Mouse (Mus musculus) midbrain, embryonic 14.5 days (tissue): ENCODE measurements around the gene Ctcfl. TPM values are rescaled to one million over a fixed set of nuclear protein-coding genes. Genes with fewer than 3 reads are reported as not detected.
A peak's percentile ranks its signal among the peaks of the same experiment; 100 is the strongest.
"Not testable (repeated sequence)": the region's sequence is repeated elsewhere in the genome, so short reads cannot be mapped to it uniquely, and the experiment has no call there.

Experiments used
- ATAC-seq: fragments of 200-750 bp; cut with Nextera tagmentation; 2 replicates; pipeline ENCODE4 v1.8.0; 2017; ENCODE audit warnings: moderate number of reproducible peaks, moderate library complexity; ENCODE audit not compliant: low FRiP score, low TSS enrichment
- DNase-seq: peaks from one replicate; pipeline ENCODE4 v3.0.0-alpha.2; 2015
- H3K27ac ChIP-seq: fragments of 300-500 bp; sonication (generic); replicated peaks from 2 replicates; pipeline ENCODE4 v1.5.1; 2014; ENCODE audit warnings: mild to moderate bottlenecking, low read depth, low read length, moderate library complexity
- H3K27me3 ChIP-seq: fragments of 300-500 bp; sonication (generic); 2 replicates; pipeline ENCODE4 v1.6.1; 2014; ENCODE audit warnings: low read length, control low read depth, mixed read lengths; ENCODE audit not compliant: control insufficient read depth, insufficient read depth
- H3K36me3 ChIP-seq: fragments of 300-500 bp; sonication (generic); 2 replicates; pipeline ENCODE4 v1.6.1; 2014; ENCODE audit warnings: low read length, control low read depth; ENCODE audit not compliant: control insufficient read depth, insufficient read depth
- H3K4me1 ChIP-seq: fragments of 300-500 bp; sonication (generic); 2 replicates; pipeline ENCODE4 v1.6.1; 2014; ENCODE audit warnings: mild to moderate bottlenecking, antibody characterized with exemption, low read length, control low read depth; ENCODE audit not compliant: control insufficient read depth, insufficient read depth
- H3K4me2 ChIP-seq: fragments of 300-500 bp; sonication (generic); 2 replicates; pipeline ENCODE4 v1.6.1; 2014; ENCODE audit warnings: mild to moderate bottlenecking, low read length, moderate library complexity
- H3K4me3 ChIP-seq: fragments of 300-500 bp; sonication (generic); replicated peaks from 2 replicates; pipeline ENCODE4 v1.5.1; 2014; ENCODE audit warnings: low read depth, low read length
- H3K9ac ChIP-seq: fragments of 300-500 bp; sonication (generic); replicated peaks from 2 replicates; pipeline ENCODE4 v1.6.1; 2014; ENCODE audit warnings: mild to moderate bottlenecking, low read length, moderate library complexity
- H3K9me3 ChIP-seq: fragments of 300-500 bp; sonication (generic); 2 replicates; pipeline ENCODE4 v1.6.1; 2016; ENCODE audit warnings: low read length, control low read depth, mixed read lengths; ENCODE audit not compliant: control insufficient read depth
- WGBS: fragments of 180-500 bp; shearing (Covaris S2); extraction: QIAGEN DNeasy Blood & Tissue Kit; methylation state at CpG from one replicate; pipeline ENCODE4 v1.1.7; 2014; 5-methylcytosine and 5-hydroxymethylcytosine counted together
- polyA plus RNA-seq: library from polyadenylated mRNA; unstranded; fragments of >200 nt; fragmentation: Nextera tagmentation; extraction: Ambion mirVana; gene quantifications from 2 replicates; pipeline ENCODE4 v1.2.1, GENCODE M21; 2014

The Ctcfl gene
- polyA plus RNA-seq, 1 experiment from 2014 or later: not detected

- Histone ChIP-seq H3K27me3 (no peaks in the 10 kb centered on the region), H3K9ac (no peak overlapping the region), H3K4me1 (no peaks in the 10 kb centered on the region), H3K27ac (no peak overlapping the region), H3K4me2 (no peak overlapping the region), H3K4me3 (no peak overlapping the region), H3K36me3 (no peaks in the 10 kb centered on the region), H3K9me3 (no peaks in the 10 kb centered on the region)
- 17% methylated on average over 14 of the region's 14 CpGs for WGBS
- ATAC-seq (peak; percentile 20; the same call in 1 of the 2 replicates), DNase-seq (peak; percentile 90)
These were observed 12.2 kb downstream of the Ctcfl start for GRCm38 (mm10) chr2:173106889-173107785.

- Histone ChIP-seq H3K4me2 (no peak overlapping the region), H3K4me3 (no peak overlapping the region), H3K9me3 (no peaks in the 10 kb centered on the region), H3K27ac (no peak overlapping the region), H3K36me3 (no peaks in the 10 kb centered on the region), H3K4me1 (no peaks in the 10 kb centered on the region), H3K9ac (no peak overlapping the region), H3K27me3 (no peaks in the 10 kb centered on the region)
- DNase-seq (no peak), ATAC-seq (no peak)
- WGBS: 82% methylated on average over 9 of the region's 9 CpGs
These were observed 12.9 kb downstream of the Ctcfl start for GRCm38 (mm10) chr2:173106409-173106808.

- not testable (repeated sequence) for ATAC-seq, H3K9ac ChIP-seq, DNase-seq, H3K9me3 ChIP-seq, H3K4me2 ChIP-seq, H3K36me3 ChIP-seq, H3K27me3 ChIP-seq, H3K4me3 ChIP-seq, H3K4me1 ChIP-seq, H3K27ac ChIP-seq
- WGBS: 93% methylated on average over 10 of the region's 10 CpGs
These were observed 22.0 kb downstream of the Ctcfl start for GRCm38 (mm10) chr2:173097337-173097736.

GRCm38 (mm10) chr2:173089437-173089836, 29.9 kb downstream of the Ctcfl start:
- no peaks in the 10 kb centered on the region for H3K27me3 ChIP-seq
- no peaks in the 10 kb centered on the region for H3K9me3 ChIP-seq
- no peak overlapping the region for H3K27ac ChIP-seq
- H3K4me1 ChIP-seq: no peaks in the 10 kb centered on the region
- H3K4me3 ChIP-seq: no peak overlapping the region
- H3K9ac ChIP-seq: no peak overlapping the region
- no peaks in the 10 kb centered on the region for H3K36me3 ChIP-seq
- no peak overlapping the region for H3K4me2 ChIP-seq
- DNase-seq (peak; percentile 91), ATAC-seq (no peak)
- 15% methylated on average over 6 of the region's 6 CpGs for WGBS

- no peak for ATAC-seq
- H3K9ac ChIP-seq: no peak overlapping the region
- H3K36me3 ChIP-seq: no peaks in the 10 kb centered on the region
- no peaks in the 10 kb centered on the region for H3K4me1 ChIP-seq
- H3K27me3 ChIP-seq: no peaks in the 10 kb centered on the region
- no peaks in the 10 kb centered on the region for H3K9me3 ChIP-seq
- no peak overlapping the region for H3K27ac ChIP-seq
- H3K4me2 ChIP-seq: no peak overlapping the region
- H3K4me3 ChIP-seq: no peak overlapping the region
- DNase-seq: no peak
- WGBS: 63% methylated on average over 13 of the region's 13 CpGs
These were observed 31.9 kb downstream of the Ctcfl start for GRCm38 (mm10) chr2:173087405-173087804.

- no peak for ATAC-seq
- no peak for DNase-seq
- Histone ChIP-seq H3K36me3 (no peaks in the 10 kb centered on the region), H3K9ac (no peak overlapping the region), H3K4me2 (no peak overlapping the region), H3K27ac (no peak overlapping the region), H3K4me3 (no peak overlapping the region), H3K9me3 (no peaks in the 10 kb centered on the region), H3K27me3 (no peaks in the 10 kb centered on the region), H3K4me1 (no peaks in the 10 kb centered on the region)
- WGBS: 81% methylated on average over 9 of the region's 9 CpGs
These were observed 33.6 kb downstream of the Ctcfl start for GRCm38 (mm10) chr2:173085763-173086162.

- DNase-seq (no peak), ATAC-seq (no peak)
- Histone ChIP-seq H3K4me1 (no peaks in the 10 kb centered on the region), H3K36me3 (no peaks in the 10 kb centered on the region), H3K4me2 (no peak overlapping the region), H3K27ac (no peak overlapping the region), H3K4me3 (no peak overlapping the region), H3K9ac (no peak overlapping the region), H3K27me3 (no peaks in the 10 kb centered on the region), H3K9me3 (no peaks in the 10 kb centered on the region)
- WGBS: 97% methylated on average over 11 of the region's 11 CpGs
These were observed 34.5 kb downstream of the Ctcfl start for GRCm38 (mm10) chr2:173084871-173085270.

- no peak overlapping the region for H3K4me3 ChIP-seq
- no peaks in the 10 kb centered on the region for H3K4me1 ChIP-seq
- no peak for ATAC-seq
- H3K36me3 ChIP-seq: no peaks in the 10 kb centered on the region
- H3K27me3 ChIP-seq: no peaks in the 10 kb centered on the region
- no peak for DNase-seq
- no peak overlapping the region for H3K4me2 ChIP-seq
- no peak overlapping the region for H3K9ac ChIP-seq
- WGBS: 17% methylated on average over 13 of the region's 13 CpGs
- H3K27ac ChIP-seq: no peak overlapping the region
- H3K9me3 ChIP-seq: no peaks in the 10 kb centered on the region
These were observed 35.4 kb downstream of the Ctcfl start for GRCm38 (mm10) chr2:173083712-173084475.
